Mouse (Mus musculus) right cerebral cortex, postnatal 36 days (tissue): Measurements from ENCODE around the gene Erp27.
"Not testable (repeated sequence)": the region's sequence is repeated elsewhere in the genome, so short reads cannot be mapped to it uniquely, and the experiment has no call there.

Source experiments
- DNase-seq, 2 experiments: peaks; one replicate each; pipeline ENCODE4 v3.0.0; 2022; ENCODE audit warnings: low spot score in 2 of 2, mixed read lengths in 1 of 2

Gene Erp27

GRCm38 (mm10) chr6:136922080-136922479 lies at the start of gene Erp27:
Gene Erp27 (minus strand): TSS chr6:136922180.
- DNase-seq = no peak

GRCm38 (mm10) chr6:136968877-136969276 lies 46.9 kb upstream of the Erp27 start:
- DNase-seq = not testable (repeated sequence)

GRCm38 (mm10) chr6:136967466-136967865 lies 45.5 kb upstream of the Erp27 start:
- DNase-seq = no peak

- DNase-seq = no peak
These were observed 43.9 kb upstream of the Erp27 start for GRCm38 (mm10) chr6:136965912-136966311.

GRCm38 (mm10) chr6:136964609-136965510 lies 42.9 kb upstream of the Erp27 start:
- no peak for DNase-seq

GRCm38 (mm10) chr6:136962957-136963356 lies 41.0 kb upstream of the Erp27 start:
- no peak for DNase-seq

- no peak for DNase-seq
These were observed 37.2 kb upstream of the Erp27 start for GRCm38 (mm10) chr6:136959131-136959530.

- DNase-seq = no peak
These were observed 35.1 kb upstream of the Erp27 start for GRCm38 (mm10) chr6:136957062-136957461.

GRCm38 (mm10) chr6:136955240-136955639 lies 33.3 kb upstream of the Erp27 start:
- DNase-seq = no peak

GRCm38 (mm10) chr6:136954715-136955114 lies 32.7 kb upstream of the Erp27 start:
- no peak for DNase-seq

- DNase-seq = no peak
These were observed 32.2 kb upstream of the Erp27 start for GRCm38 (mm10) chr6:136954192-136954591.

- no peak for DNase-seq
These were observed 30.9 kb upstream of the Erp27 start for GRCm38 (mm10) chr6:136952930-136953329.

GRCm38 (mm10) chr6:136950171-136950570 lies 28.2 kb upstream of the Erp27 start:
- DNase-seq = no peak

GRCm38 (mm10) chr6:136947716-136948115 lies 25.7 kb upstream of the Erp27 start:
- no peak for DNase-seq

- DNase-seq = peak in 1 of 2 experiments; percentile 32
These were observed 25.0 kb upstream of the Erp27 start for GRCm38 (mm10) chr6:136946943-136947342.

GRCm38 (mm10) chr6:136946241-136946640 lies 24.3 kb upstream of the Erp27 start:
- DNase-seq = no peak

- no peak for DNase-seq
These were observed 22.5 kb upstream of the Erp27 start for GRCm38 (mm10) chr6:136944511-136944910.

- no peak for DNase-seq
These were observed 21.4 kb upstream of the Erp27 start for GRCm38 (mm10) chr6:136943392-136943791.

GRCm38 (mm10) chr6:136942280-136942679 lies 20.3 kb upstream of the Erp27 start:
- no peak for DNase-seq

GRCm38 (mm10) chr6:136941051-136942021 lies 19.4 kb upstream of the Erp27 start, which contains the start of gene Arhgdib:
Gene Arhgdib (minus strand): TSS chr6:136941899.
- peak in 1 of 2 experiments; percentile 19 for DNase-seq

- no peak for DNase-seq
These were observed 18.4 kb upstream of the Erp27 start for GRCm38 (mm10) chr6:136940188-136940960.
